Mouse (Mus musculus) cerebellum, adult 2 months (tissue): ENCODE measurements around the gene Ntn1.

Experiments
- CTCF ChIP-seq: fragments of 200-500 bp; IDR thresholded peaks from 2 replicates; pipeline ENCODE4 v1.5.1; 2011; ENCODE audit warnings: low read depth, mild to moderate bottlenecking, control low read depth, low read length, moderate library complexity, borderline replicate concordance; ENCODE audit not compliant: insufficient read depth
- POLR2A ChIP-seq: fragments of 200-500 bp; IDR thresholded peaks from 2 replicates; pipeline ENCODE4 v1.6.1; 2011; ENCODE audit warnings: low read length, control low read depth, borderline replicate concordance; ENCODE audit not compliant: insufficient read depth

- TF ChIP-seq POLR2A (no peak), CTCF (no peak)
Measured at GRCm38 (mm10) chr11:68295474-68295873, 105.1 kb downstream of the Ntn1 start.
